Comparison of ENCODE assay signal across 14 mouse cellular contexts in genomic region chr11:112611073-112611472, GRCm38 (mm10).
DNase-seq lines count a peak whose midpoint lies in the region.
"Had no signal": no experiment of that assay in that cellular context is flagged by ENCODE, and none has a peak within 500 bp of the region (broad histone marks: within the 10 kb centered on the region; RNA-seq: fewer than 3 reads in every experiment).

No protein-coding gene starts in this region.

- intact Hi-C loops in left cerebral cortex, postnatal 10 days (cut with DNase I) = no loop called here

- DNase-seq in left cerebral cortex, adult 18-20 months (ENCODE audit: low spot score in 2 of 2) = peak; percentile 8 to 11
- no peak for DNase-seq in left cerebral cortex, postnatal 10 days (ENCODE audit: extremely low spot score in 1 of 2, low spot score in 2 of 2)
- peak; percentile 43 for DNase-seq in brain, adult 2 months (ENCODE audit: low read depth, low spot score)
- DNase-seq in gonadal fat pad, adult 2 months (ENCODE audit: low read depth) = peak; percentile 91
- DNase-seq in thymus, adult 18-20 months = no peak
- no peak for DNase-seq in kidney, postnatal 36 days
- DNase-seq: adrenal gland, adult 8-10 months; adrenal gland, postnatal 36 days; B cell, adult 2 months; cerebellum, adult 18-20 months; cerebellum, postnatal 10 days; gastrocnemius, postnatal 14 days; heart, adult 18-20 months; heart, postnatal 14 days had no signal

Comparison
In these comparisons a context has a peak if more than half of its experiments do, and no peak if none do; other contexts are left out.
1. DNase-seq: peak in left cerebral cortex, adult 18-20 months (2 of 2), brain, adult 2 months (single experiment) and gonadal fat pad, adult 2 months (single experiment); none in left cerebral cortex, postnatal 10 days (0 of 2), thymus, adult 18-20 months (0 of 2) and kidney, postnatal 36 days (0 of 2).